In the genomic region with DNA sequence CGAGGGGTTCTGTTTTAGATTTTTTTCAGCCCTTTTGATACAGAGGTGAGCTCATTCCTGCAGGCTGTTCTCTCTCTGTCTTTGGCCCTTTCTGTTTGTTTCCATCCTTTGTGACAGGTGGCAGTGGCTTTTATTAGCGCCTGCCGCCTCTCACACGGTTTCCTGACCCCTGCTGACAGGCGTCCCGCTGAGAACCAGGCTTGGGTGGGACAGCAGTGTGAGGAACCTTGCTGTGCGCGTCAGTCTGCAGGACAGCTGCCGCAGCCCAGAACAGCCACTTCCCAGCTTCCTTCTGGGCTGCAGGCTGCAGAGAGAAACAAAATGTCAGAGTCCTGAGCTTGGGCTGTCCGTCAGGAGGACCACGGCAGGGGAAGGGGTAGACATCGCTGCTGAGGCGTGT, we compare ENCODE assay signal across 10 mouse cellular contexts. TPM values are rescaled to one million over a fixed set of nuclear protein-coding genes. Genes with fewer than 3 reads are reported as not detected.
DNase-seq lines count a peak whose midpoint lies in the region; ATAC-seq lines count a peak whose summit lies in the region.
"Had no signal": no experiment of that assay in that cellular context is flagged by ENCODE, and none has a peak within 500 bp of the region (broad histone marks: within the 10 kb centered on the region; RNA-seq: fewer than 3 reads in every experiment).

No protein-coding gene starts in this region.

- H3K27ac ChIP-seq in heart, embryonic 16.5 days (ENCODE audit: low read length) = no peak overlapping the region
- H3K27ac ChIP-seq in embryonic facial prominence, embryonic 12.5 days = no peak overlapping the region
- no peak overlapping the region for H3K27ac ChIP-seq in hindbrain, embryonic 15.5 days (replicated peaks)
- no peak overlapping the region for H3K27ac ChIP-seq in midbrain, embryonic 15.5 days

- H3K9me3 ChIP-seq in heart, embryonic 16.5 days (replicated peaks; ENCODE audit: control insufficient read depth, low read length) = no peaks in the 10 kb centered on the region
- no peaks in the 10 kb centered on the region for H3K9me3 ChIP-seq in embryonic facial prominence, embryonic 12.5 days
- H3K9me3 ChIP-seq in hindbrain, embryonic 15.5 days = no peaks in the 10 kb centered on the region
- H3K9me3 ChIP-seq in midbrain, embryonic 15.5 days = no peaks in the 10 kb centered on the region

- no peak for ATAC-seq in heart, embryonic 16.5 days (replicated peaks; ENCODE audit: extremely low read depth, insufficient read depth, low FRiP score)
- ATAC-seq in embryonic facial prominence, embryonic 12.5 days (ENCODE audit: insufficient number of reproducible peaks, insufficient read depth, low FRiP score, low TSS enrichment) = no peak
- ATAC-seq in hindbrain, embryonic 15.5 days (ENCODE audit: low FRiP score, low read depth) = no peak
- 0 out of 2 replicates have a peak, but pooled peaks have one; percentile 27 for ATAC-seq in midbrain, embryonic 15.5 days (replicated peaks)

- H3K4me2 ChIP-seq in heart, embryonic 16.5 days (ENCODE audit: low read depth, low read length) = peak overlapping the region; percentile 50
- H3K4me2 ChIP-seq in embryonic facial prominence, embryonic 12.5 days (replicated peaks) = peak overlapping the region; percentile 27
- H3K4me2 ChIP-seq in hindbrain, embryonic 15.5 days = peak overlapping the region; percentile 42
- peak overlapping the region; percentile 37 for H3K4me2 ChIP-seq in midbrain, embryonic 15.5 days

- DNase-seq in heart, postnatal 4 days = no peak
- no peak for DNase-seq in adrenal gland, postnatal 36 days
- DNase-seq in left cerebral cortex, adult 9 months (ENCODE audit: low spot score in 2 of 2) = no peak
- no peak for DNase-seq in Muller cell, postnatal 12 days (ENCODE audit: inconsistent ontology term)
- DNase-seq: cerebellum, adult 2 months had no signal

- WGBS in heart, embryonic 16.5 days = 10% methylated on average over 13 of the region's 13 CpGs
- WGBS in embryonic facial prominence, embryonic 12.5 days = 11% methylated on average over 13 of the region's 13 CpGs
- 4% methylated on average over 13 of the region's 13 CpGs for WGBS in hindbrain, embryonic 15.5 days
- WGBS in midbrain, embryonic 15.5 days = 7% methylated on average over 13 of the region's 13 CpGs

- 0 out of 2 replicates have a peak overlapping the region, but pooled peaks have one; percentile 4 for H3K4me3 ChIP-seq in heart, embryonic 16.5 days (ENCODE audit: low read length)
- H3K4me3 ChIP-seq in embryonic facial prominence, embryonic 12.5 days = peak overlapping the region; percentile 3; the same call in 1 of the 2 replicates
- H3K4me3 ChIP-seq in hindbrain, embryonic 15.5 days = no peak overlapping the region
- no peak overlapping the region for H3K4me3 ChIP-seq in midbrain, embryonic 15.5 days

- no peak overlapping the region for H3K9ac ChIP-seq in heart, embryonic 16.5 days (ENCODE audit: low read length)
- H3K9ac ChIP-seq in embryonic facial prominence, embryonic 12.5 days = no peak overlapping the region
- H3K9ac ChIP-seq in hindbrain, embryonic 15.5 days = no peak overlapping the region; the same call in 1 of the 2 replicates
- 0 out of 2 replicates have a peak overlapping the region, but pooled peaks have one; percentile 10 for H3K9ac ChIP-seq in midbrain, embryonic 15.5 days

- H3K36me3 ChIP-seq in heart, embryonic 16.5 days (ENCODE audit: control insufficient read depth, insufficient read depth) = no peaks in the 10 kb centered on the region
- H3K36me3 ChIP-seq in embryonic facial prominence, embryonic 12.5 days = no peaks in the 10 kb centered on the region
- no peaks in the 10 kb centered on the region for H3K36me3 ChIP-seq in hindbrain, embryonic 15.5 days
- H3K36me3 ChIP-seq in midbrain, embryonic 15.5 days (replicated peaks) = no peaks in the 10 kb centered on the region

- no peaks in the 10 kb centered on the region for H3K4me1 ChIP-seq in heart, embryonic 16.5 days (ENCODE audit: control insufficient read depth, insufficient read depth, low read length)
- peaks cover 12% of the 10 kb centered on the region for H3K4me1 ChIP-seq in embryonic facial prominence, embryonic 12.5 days
- peaks cover 27% of the 10 kb centered on the region for H3K4me1 ChIP-seq in hindbrain, embryonic 15.5 days (replicated peaks)
- peaks cover 15% of the 10 kb centered on the region for H3K4me1 ChIP-seq in midbrain, embryonic 15.5 days

- H3K27me3 ChIP-seq in heart, embryonic 16.5 days (ENCODE audit: control insufficient read depth, insufficient read depth, low read length) = peaks cover 7% of the 10 kb centered on the region
- no peaks in the 10 kb centered on the region for H3K27me3 ChIP-seq in embryonic facial prominence, embryonic 12.5 days
- 0 out of 2 replicates have a peak, but pooled peaks cover 2% of the 10 kb centered on the region for H3K27me3 ChIP-seq in hindbrain, embryonic 15.5 days
- H3K27me3 ChIP-seq in midbrain, embryonic 15.5 days (replicated peaks) = no peaks in the 10 kb centered on the region

RNA-seq across cellular contexts. Expression of gene Kif26a, which starts 49.0 kb away (rescaled TPM):
- 2.1 and 2.8 TPM in 2 replicates for polyA plus RNA-seq in heart, embryonic 16.5 days (2015; fragmentation: Nextera tagmentation; extraction: Ambion mirVana)
- 10 to 100 TPM; 29.0 to 32.5 TPM for total RNA-seq in heart, postnatal 4 days (2021)
- 5.0 and 5.6 TPM in 2 replicates for polyA plus RNA-seq in embryonic facial prominence, embryonic 12.5 days (2016; fragmentation: Nextera tagmentation; extraction: Ambion mirVana)
- 4.3 and 4.9 TPM in 2 replicates for polyA plus RNA-seq in hindbrain, embryonic 15.5 days (2015; fragmentation: Nextera tagmentation; extraction: Ambion mirVana)
- polyA plus RNA-seq in midbrain, embryonic 15.5 days (2015; fragmentation: Nextera tagmentation; extraction: Ambion mirVana) = 7.2 and 8.6 TPM in 2 replicates
- total RNA-seq in adrenal gland, postnatal 36 days (2021) = 1 to 10 TPM; 4.9 to 9.5 TPM
- total RNA-seq: neutrophil, adult 5-6 weeks had no signal

Comparison
In these comparisons a context has a peak if more than half of its experiments do, and no peak if none do; other contexts are left out.
1. H3K4me3 ChIP-seq: peak in heart, embryonic 16.5 days (single experiment) and embryonic facial prominence, embryonic 12.5 days (single experiment); none in hindbrain, embryonic 15.5 days (single experiment) and midbrain, embryonic 15.5 days (single experiment).
2. Peak in every context shown above with its lines, with median percentiles within 50 percentile points of each other: H3K4me2 ChIP-seq.